Mouse (Mus musculus) brain, embryonic 14.5 days (tissue): ENCODE measurements around the gene Clcf1.

Experiments
- CTCF ChIP-seq: fragments of 200-500 bp; IDR thresholded peaks from 2 replicates; pipeline ENCODE4 v1.5.1; 2012; ENCODE audit warnings: inconsistent platforms, mild to moderate bottlenecking, moderate library complexity, borderline replicate concordance; ENCODE audit not compliant: insufficient read depth, insufficient read length; ENCODE audit errors: extremely low read depth
- POLR2A ChIP-seq: fragments of 200-500 bp; IDR thresholded peaks from 2 replicates; pipeline ENCODE4 v1.6.1; 2012; ENCODE audit warnings: mild to moderate bottlenecking, inconsistent platforms, borderline replicate concordance; ENCODE audit not compliant: poor library complexity, insufficient read depth, insufficient read length, severe bottlenecking; ENCODE audit errors: extremely low read depth

GRCm38 (mm10) chr19:4203604-4204326 is 10.3 kb upstream of the Clcf1 start:
- TF ChIP-seq POLR2A, result no peak
- TF ChIP-seq CTCF, result no peak
